Mouse (Mus musculus): ENCODE measurements at regions not wholly inside any gene's neighbourhood (a gene's known extent, or its start where the extent isn't known, plus 50 kb on each side); places are given as distances from the start of the nearest gene placed in this dataset.

DNA sequence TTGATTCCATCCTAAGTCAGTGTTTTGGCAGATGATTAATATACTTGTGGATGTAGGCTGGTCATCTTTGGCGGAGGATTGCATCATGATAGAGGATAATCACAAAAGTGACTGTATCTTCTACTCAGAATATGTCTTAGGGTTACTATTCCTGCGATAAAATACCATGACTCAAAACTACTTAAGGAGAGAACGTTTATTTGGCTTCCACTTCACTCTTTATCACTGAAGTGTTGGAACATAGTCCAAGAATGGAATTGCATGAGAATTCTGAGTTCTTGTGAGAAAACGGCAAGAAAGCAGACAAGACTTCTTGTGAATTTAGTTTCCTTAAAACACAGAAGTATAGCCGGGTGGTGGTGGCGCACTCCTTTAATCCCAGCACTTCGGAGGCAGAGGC, 124.6 kb upstream of the Itga4 start:
- TF ChIP-seq CTCF (IDR thresholded peaks at IDR 0.05 in 2 of 3, conservative IDR thresholded peaks at IDR 0.05 in 1 of 3; ENCODE audit: control insufficient read depth in 1 of 3, insufficient read depth in 1 of 3, low read depth in 2 of 3, low read length in 3 of 3, poor library complexity in 1 of 3, severe bottlenecking in 1 of 3) = no peak
- no peak for TF ChIP-seq POLR2A (IDR thresholded peaks at IDR 0.05; ENCODE audit: control insufficient read depth in 1 of 2, insufficient read depth in 1 of 2, low read depth in 1 of 2, low read length in 2 of 2, poor library complexity in 1 of 2)
- no peak for TF ChIP-seq HCFC1 (IDR thresholded peaks at IDR 0.05; ENCODE audit: low read depth, low read length)
- TF ChIP-seq MEF2A (IDR thresholded peaks at IDR 0.05; ENCODE audit: extremely low read depth, insufficient replicate concordance, low read depth, low read length, poor library complexity, severe bottlenecking) = no peak
- no peak for TF ChIP-seq MYC (IDR thresholded peaks at IDR 0.05; ENCODE audit: low read depth, low read length)
- no peak for TF ChIP-seq MAX (IDR thresholded peaks at IDR 0.05; ENCODE audit: low read length)
- no peak for TF ChIP-seq ELF1 (IDR thresholded peaks at IDR 0.05; ENCODE audit: low read depth, low read length)

Data from MEL (cell line).